Mouse (Mus musculus) brain, embryonic 14.5 days (tissue): ENCODE results near the gene 2310061N02Rik. TPM values are rescaled to one million over a fixed set of nuclear protein-coding genes. Genes with fewer than 3 reads are reported as not detected.
A peak's percentile ranks its signal among the peaks of the same experiment; 100 is the strongest.
"Not testable (repeated sequence)": the region's sequence is repeated elsewhere in the genome, so short reads cannot be mapped to it uniquely, and the experiment has no call there.

Source experiments
- DNase-seq: peaks from one replicate; pipeline ENCODE4 v3.0.0-alpha.2; 2011; ENCODE audit warnings: low read depth
- CTCF ChIP-seq: fragments of 200-500 bp; IDR thresholded peaks from 2 replicates; pipeline ENCODE4 v1.5.1; 2012; ENCODE audit warnings: inconsistent platforms, mild to moderate bottlenecking, moderate library complexity, borderline replicate concordance; ENCODE audit not compliant: insufficient read depth, insufficient read length; ENCODE audit errors: extremely low read depth
- POLR2A ChIP-seq: fragments of 200-500 bp; IDR thresholded peaks from 2 replicates; pipeline ENCODE4 v1.6.1; 2012; ENCODE audit warnings: mild to moderate bottlenecking, inconsistent platforms, borderline replicate concordance; ENCODE audit not compliant: poor library complexity, insufficient read depth, insufficient read length, severe bottlenecking; ENCODE audit errors: extremely low read depth
- polyA plus RNA-seq: library from polyadenylated mRNA; depleted of rRNA; stranded (reverse); fragments of >200 nt; gene quantifications from 2 replicates; pipeline ENCODE4 v1.2.3, GENCODE M21; 2012; rRNA removed

2310061N02Rik gene
- not detected in 2 replicates for polyA plus RNA-seq

DNA sequence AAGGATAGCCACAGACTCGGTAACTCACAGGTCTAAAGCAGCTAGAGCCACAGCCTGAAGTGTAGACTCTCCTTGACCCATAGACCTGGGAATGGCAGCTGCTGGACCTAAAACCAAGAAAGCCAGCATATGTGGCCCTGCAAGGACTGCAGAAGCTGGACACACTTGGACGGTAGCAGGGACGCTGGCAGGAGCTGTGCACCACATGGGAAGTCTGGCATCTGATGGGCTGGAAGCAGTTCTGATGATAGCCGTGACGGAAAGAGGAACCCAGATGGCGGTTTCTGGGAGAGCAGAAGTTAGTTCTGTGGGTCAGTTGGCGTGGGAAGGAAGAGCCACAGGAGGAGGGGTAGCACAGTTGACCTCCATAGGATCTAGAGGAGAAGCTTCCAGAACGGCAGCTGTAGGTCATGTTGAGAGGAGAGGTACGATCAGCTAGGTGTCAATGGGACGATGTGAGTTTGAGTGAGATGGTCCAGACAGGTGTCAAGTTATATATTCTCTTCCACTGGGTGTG lies at the start of gene 2310061N02Rik:
Gene 2310061N02Rik (minus strand): TSS at position 467 of the 517 bp plus-strand sequence.
- no peak for DNase-seq
- TF ChIP-seq CTCF = no peak
- TF ChIP-seq POLR2A = no peak

DNA sequence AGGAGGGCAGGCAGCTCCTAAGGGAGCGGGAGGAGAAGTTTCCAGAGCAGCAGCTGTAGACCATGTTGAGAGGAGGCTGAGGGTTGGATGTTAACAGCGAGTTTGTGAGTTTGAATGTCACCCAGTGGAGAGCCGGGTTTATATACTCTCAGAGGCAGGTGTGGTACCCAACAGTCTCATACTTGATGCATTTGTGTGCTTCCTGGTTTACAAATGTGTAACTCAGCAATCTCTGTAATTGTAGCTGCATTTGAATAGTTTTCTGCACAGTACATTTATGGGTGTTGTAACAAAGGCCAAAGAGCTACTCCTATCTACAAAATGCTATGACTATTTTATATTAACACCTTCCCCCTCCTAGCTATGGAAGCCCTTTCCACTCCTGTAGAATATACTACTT lies 43.8 kb upstream of the 2310061N02Rik start, which contains the start of gene Krtap13:
Gene Krtap13 (minus strand): TSS at position 101 of the 400 bp plus-strand sequence.
- DNase-seq = not testable (repeated sequence)

DNA sequence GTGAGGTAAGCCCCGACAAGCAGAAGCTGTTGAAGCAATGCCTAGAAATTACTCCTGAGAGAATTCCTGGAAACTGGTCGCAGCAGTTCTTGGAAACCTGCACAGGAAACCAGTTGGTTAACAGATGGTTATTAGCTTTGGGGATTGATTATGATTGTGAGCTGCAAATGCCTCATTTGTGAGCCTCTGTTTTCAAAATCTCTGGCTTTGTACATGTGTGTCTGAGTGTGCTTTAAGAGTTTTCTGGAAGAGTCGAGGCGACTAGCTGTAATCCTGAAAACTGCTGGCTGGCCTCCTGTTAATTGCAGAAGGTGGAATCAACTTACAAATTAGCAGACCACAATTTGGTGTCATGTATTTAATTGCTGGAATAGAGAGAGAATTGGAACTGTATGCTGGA lies 40.2 kb upstream of the 2310061N02Rik start:
- TF ChIP-seq POLR2A (no peak), CTCF (no peak)
- DNase-seq = peak; percentile 77

DNA sequence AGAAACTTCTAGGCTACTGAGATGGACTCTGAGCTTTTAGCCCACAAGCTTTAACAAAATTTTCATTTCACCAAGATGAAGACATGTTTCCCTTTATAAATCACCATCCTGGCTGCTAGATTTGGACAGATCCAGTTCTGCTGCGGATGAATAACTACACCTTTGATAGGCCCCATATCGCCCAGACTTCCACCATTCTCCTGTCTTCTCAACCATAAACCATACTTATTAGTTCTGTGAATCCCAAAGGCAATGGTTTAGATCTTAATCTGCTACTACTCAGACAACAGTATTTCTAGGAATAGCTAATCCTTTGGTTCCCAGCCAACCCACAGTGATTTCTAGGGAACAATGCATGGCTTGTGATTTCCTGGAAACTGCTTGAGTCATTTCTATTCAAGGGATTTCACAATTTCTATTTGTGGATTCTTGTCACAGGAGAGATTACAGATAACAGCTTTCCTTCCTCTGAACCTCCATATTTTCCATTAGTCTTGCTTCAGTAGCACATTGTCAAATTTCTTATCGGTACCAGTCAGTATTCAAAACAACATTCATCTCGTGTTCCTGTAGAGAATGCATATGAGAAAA lies 37.1 kb upstream of the 2310061N02Rik start:
- DNase-seq = peak; percentile 66

DNA sequence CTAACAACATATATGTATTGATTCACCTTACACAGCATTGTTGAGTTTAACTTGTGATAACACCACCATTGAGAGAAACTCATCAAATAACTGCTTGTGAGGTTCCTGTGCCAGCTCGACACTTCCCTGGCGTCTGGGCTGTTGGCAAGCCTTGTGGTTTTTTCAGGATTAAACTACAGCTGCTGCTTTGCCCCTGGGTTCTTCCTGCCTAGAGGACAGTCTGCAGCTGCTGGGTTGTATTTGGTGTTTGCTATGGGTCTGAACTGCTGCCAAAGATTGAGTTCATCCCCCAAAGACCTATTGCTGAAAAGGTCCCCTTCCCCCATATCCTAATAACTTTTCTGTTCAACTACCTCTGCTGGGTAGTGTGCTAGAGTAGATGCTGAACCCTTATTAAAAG lies 27.6 kb upstream of the 2310061N02Rik start:
- peak; percentile 54 for DNase-seq
- no peak for TF ChIP-seq POLR2A

More for the DNA sequence above, 37.1 kb upstream of the 2310061N02Rik start:
- TF ChIP-seq POLR2A = no peak
- no peak for TF ChIP-seq CTCF

DNA sequence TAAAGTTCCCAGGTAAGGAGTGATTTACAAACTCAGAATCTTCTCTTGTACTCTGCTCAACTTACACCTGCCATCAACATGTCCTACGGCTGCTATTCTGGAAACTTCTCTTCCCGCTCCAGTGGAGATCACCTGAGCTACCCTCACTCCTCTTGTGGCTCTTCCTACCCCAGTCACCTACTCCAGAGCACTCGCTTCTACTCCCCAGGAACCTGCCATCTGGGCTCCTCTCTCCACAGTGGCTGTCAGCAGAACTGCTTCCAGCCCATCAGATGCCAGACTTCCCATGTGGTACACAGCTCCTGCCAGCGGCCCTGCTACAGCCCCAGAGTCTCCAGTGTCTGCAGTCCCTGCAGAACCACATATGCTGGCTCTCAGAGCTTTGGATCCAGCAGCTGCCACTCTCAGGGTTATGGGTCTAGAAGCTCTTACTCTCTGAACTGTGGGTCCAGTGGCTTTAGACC lies 21.1 kb upstream of the 2310061N02Rik start, which contains the start of gene Krtap13-1:
Gene Krtap13-1 (plus strand): TSS at position 51 of the 464 bp plus-strand sequence.
- DNase-seq = peak; percentile 24
- TF ChIP-seq POLR2A = no peak
- no peak for TF ChIP-seq CTCF

DNA sequence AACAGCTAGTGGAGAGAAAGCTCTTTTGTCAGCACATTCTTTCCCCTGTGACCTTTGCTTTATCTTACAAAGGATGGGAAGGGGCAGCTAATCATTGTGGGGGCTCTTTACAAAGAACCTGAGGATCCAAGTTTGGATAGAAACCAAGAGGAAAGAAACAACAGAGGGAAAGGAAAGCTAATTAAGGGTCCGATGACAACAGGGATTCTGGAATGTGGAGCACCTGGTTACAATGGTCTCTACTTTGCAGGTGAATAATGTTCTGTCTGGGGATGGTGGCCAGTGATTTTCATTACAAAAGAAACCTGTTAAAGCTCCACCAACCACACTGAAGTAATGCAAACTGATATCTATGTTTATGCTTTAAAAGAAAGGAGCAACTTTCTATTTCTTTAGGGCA lies 12.3 kb upstream of the 2310061N02Rik start:
- no peak for TF ChIP-seq POLR2A
- TF ChIP-seq CTCF = no peak
- no peak for DNase-seq

DNA sequence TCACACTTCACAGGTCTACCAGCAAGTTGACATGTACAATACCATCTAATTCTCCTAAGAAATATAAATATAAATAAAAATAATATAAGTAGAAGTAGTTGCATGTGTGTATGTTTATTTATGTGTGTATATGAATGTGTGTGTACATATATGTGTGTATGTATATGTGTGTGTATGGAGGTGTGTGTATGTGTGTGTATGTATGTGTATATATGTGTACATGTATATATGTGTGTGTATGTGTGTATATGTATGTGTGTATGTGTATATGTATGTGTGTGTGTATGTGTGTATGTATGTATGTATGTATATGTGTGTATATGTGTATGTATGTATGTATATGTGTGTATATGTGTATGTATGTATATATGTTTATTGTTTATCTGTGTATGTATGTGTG lies 8.8 kb upstream of the 2310061N02Rik start:
- TF ChIP-seq POLR2A = no peak
- no peak for TF ChIP-seq CTCF
- DNase-seq = no peak

DNA sequence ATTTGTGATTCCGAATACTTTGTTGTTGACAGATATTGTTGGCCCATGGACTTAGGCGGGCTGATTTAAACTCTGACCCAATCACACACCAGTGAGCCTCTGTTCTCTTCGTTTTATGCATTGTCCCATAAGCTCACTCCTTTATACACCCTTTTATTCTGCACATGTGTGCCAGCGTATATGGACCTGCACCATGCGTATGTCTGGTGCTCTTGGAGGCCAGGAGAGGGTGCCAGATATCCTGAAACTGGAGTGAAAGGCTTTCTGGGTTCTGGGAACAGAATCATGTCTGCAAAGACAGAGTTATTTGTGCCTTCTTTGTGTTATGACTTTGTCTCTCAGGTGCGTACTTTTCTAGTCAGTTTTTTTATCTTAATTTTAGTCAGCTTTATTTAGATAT lies 3.5 kb upstream of the 2310061N02Rik start:
- DNase-seq = peak; percentile 43
- TF ChIP-seq CTCF (peak; percentile 40; the same call in 1 of the 2 replicates), POLR2A (no peak)

DNA sequence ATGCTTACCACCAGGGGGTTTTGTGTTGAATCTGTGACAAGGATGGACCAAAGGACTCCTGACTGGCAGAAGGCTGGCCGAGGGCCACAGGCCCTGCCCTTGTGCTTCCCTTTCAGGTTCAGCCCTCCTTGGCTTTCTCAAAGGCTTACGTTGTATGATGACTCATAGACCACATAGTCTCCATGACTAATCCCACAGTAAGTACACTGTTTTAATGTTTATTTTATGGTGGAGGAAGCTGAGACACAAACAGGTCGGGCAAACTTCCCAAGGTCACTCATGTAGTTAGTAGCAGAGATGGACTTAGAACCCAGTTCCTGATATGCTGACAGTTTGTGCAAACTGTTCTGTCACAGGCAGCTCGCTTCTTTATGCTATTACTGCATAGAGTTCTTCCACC lies 3.0 kb upstream of the 2310061N02Rik start:
- no peak for TF ChIP-seq CTCF
- no peak for TF ChIP-seq POLR2A
- DNase-seq = no peak

DNA sequence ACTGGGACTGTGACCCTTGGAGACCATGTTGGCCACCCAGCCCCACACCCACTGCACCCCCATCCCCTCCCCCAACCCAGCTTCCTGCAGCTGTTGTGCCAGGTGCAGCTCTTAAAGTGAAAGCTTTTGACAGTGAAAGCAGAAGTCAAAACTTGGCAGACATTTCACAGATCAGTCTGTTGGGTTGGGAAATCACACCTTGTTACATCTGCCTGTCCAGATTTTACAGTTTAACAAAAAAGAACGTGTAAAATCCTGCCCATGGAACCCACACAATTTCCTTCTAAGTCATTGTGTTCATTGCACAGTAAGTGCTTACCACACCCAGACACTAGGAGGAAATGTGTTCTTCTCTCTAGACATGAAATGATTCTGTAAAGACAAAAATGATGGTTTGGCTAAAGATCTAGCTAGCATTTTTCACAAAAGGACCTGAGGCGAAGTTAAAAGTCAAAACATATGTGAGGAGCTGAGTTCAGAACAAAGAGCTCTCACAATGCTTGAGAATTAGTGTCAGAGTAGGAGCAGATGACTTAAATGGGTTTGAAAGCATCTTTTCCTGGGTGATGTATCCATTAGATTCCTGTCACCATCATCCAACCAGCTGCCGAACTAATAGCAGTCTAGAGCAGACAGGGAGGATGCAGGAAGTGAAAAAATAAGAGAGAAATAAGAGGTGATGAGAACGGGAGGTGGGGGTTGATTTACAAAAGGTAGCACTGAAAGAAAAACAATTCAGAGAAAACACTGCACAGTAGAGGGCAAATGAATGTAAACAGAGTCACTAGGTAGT lies 6.5 kb downstream of the 2310061N02Rik start:
- no peak for TF ChIP-seq POLR2A
- peak; percentile 37 for DNase-seq

DNA sequence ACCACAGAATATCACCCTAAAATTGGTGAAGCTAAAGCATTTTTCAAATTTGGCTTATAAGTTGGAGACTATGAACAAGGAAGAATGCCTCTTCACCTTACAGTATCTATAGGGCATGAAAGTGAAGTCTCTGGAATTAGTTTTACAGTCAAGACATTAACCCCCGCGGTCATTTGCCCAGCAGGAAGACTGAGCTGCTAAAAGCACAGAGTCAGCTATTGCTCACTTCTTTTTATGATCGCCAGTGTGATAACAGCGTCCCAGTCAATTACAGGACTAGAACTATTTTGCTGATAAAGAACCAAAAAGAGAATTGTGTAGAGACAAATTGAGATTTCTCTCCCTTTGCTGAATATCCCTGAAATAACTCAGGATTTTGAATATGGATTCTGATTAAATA lies 11.5 kb downstream of the 2310061N02Rik start:
- TF ChIP-seq CTCF (no peak), POLR2A (no peak)
- DNase-seq = no peak
